Comparison of ENCODE assay signal across 8 mouse cellular contexts in genomic region chr2:156873629-156874028, GRCm38 (mm10). TPM values are rescaled to one million over a fixed set of nuclear protein-coding genes. Genes with fewer than 3 reads are reported as not detected.
DNase-seq lines count a peak whose midpoint lies in the region; ATAC-seq lines count a peak whose summit lies in the region.

No protein-coding gene starts in this region.

- H3K9ac ChIP-seq in liver, embryonic 11.5 days (ENCODE audit: low read depth, low read length), result no peak overlapping the region; the same call in 1 of the 2 replicates

- no peaks in the 10 kb centered on the region for H3K27me3 ChIP-seq in liver, embryonic 11.5 days (replicated peaks; ENCODE audit: control insufficient read depth, insufficient read depth, low read length)

- H3K9me3 ChIP-seq in liver, embryonic 11.5 days (ENCODE audit: control insufficient read depth, low read length), result no peaks in the 10 kb centered on the region

- peaks cover 43% of the 10 kb centered on the region for H3K36me3 ChIP-seq in liver, embryonic 11.5 days (ENCODE audit: control insufficient read depth, insufficient read depth, low read length)

- 37% methylated on average over 5 of the region's 5 CpGs for WGBS in liver, embryonic 11.5 days

- no peak overlapping the region for H3K4me3 ChIP-seq in liver, embryonic 11.5 days (ENCODE audit: low read depth, low read length)

- peak; percentile 23 to 28 for DNase-seq in adrenal gland, adult 18-20 months (ENCODE audit: low spot score in 2 of 2)
- no peak for DNase-seq in adrenal gland, postnatal 4 days (ENCODE audit: low spot score in 2 of 2)
- DNase-seq in 3T3-L1 (ENCODE audit: low read depth, low spot score), result peak; percentile 89
- DNase-seq in adrenal gland, postnatal 36 days, result peak; percentile 26 to 55
- DNase-seq in embryo, embryonic 9.5 days (ENCODE audit: extremely low spot score), result peak; percentile 72
- peak; percentile 58 for DNase-seq in liver, embryonic 11.5 days (ENCODE audit: low spot score)
- peak; percentile 50 for DNase-seq in retina, adult 2 months (ENCODE audit: low read depth, low spot score)

- no peak overlapping the region for H3K27ac ChIP-seq in liver, embryonic 11.5 days (ENCODE audit: low read depth, low read length)

- peaks cover 23% of the 10 kb centered on the region for H3K4me1 ChIP-seq in liver, embryonic 11.5 days (replicated peaks; ENCODE audit: control insufficient read depth, insufficient read depth, low read length)

- 0 out of 4 replicates have a peak, but pooled peaks have one; percentile 34 for ATAC-seq in hematopoietic stem cell, adult 5-6 weeks (replicated peaks in 1 of 2; ENCODE audit: insufficient read depth in 1 of 2, low FRiP score in 2 of 2, low TSS enrichment in 1 of 2, low read depth in 1 of 2, poor library complexity in 2 of 2, severe bottlenecking in 2 of 2)
- ATAC-seq in liver, embryonic 11.5 days (replicated peaks; ENCODE audit: low FRiP score), result peak; percentile 65

- H3K4me2 ChIP-seq in liver, embryonic 11.5 days, result no peak overlapping the region

RNA-seq across cellular contexts. Expression of gene Rab5if, which starts 10.7 kb away (rescaled TPM):
- total RNA-seq in adrenal gland, adult 18-20 months (2021), result 100 to 1,000 TPM; 223 to 330 TPM
- 100 to 1,000 TPM; 190 to 203 TPM for total RNA-seq in adrenal gland, postnatal 4 days (2021)
- 100 to 1,000 TPM; 244 to 346 TPM for total RNA-seq in adrenal gland, postnatal 36 days (2021)
- total RNA-seq in hematopoietic stem cell, adult 5-6 weeks (2017), result 138 TPM in 2 replicates
- polyA plus RNA-seq in liver, embryonic 11.5 days (2014; fragmentation: Nextera tagmentation; extraction: Ambion mirVana), result 247 and 278 TPM in 2 replicates

RNA-seq across cellular contexts. Expression of gene Sla2, which starts 13.4 kb away (rescaled TPM):
- under 1 TPM in 1 of 2 experiments, not detected in 1; 0.22 TPM for total RNA-seq in adrenal gland, adult 18-20 months (2021)
- total RNA-seq in adrenal gland, postnatal 4 days (2021), result not detected
- total RNA-seq in adrenal gland, postnatal 36 days (2021), result not detected
- total RNA-seq in hematopoietic stem cell, adult 5-6 weeks (2017), result 9.8 and 11.2 TPM in 2 replicates
- 11.6 and 11.9 TPM in 2 replicates for polyA plus RNA-seq in liver, embryonic 11.5 days (2014; fragmentation: Nextera tagmentation; extraction: Ambion mirVana)

RNA-seq across cellular contexts. Expression of gene 4930518I15Rik, which starts 15.9 kb away (rescaled TPM):
- 1 to 10 TPM; 2.5 to 3.8 TPM for total RNA-seq in adrenal gland, adult 18-20 months (2021)
- 1 to 10 TPM; 4.3 to 5.2 TPM for total RNA-seq in adrenal gland, postnatal 4 days (2021)
- 1 to 10 TPM; 1.4 to 3.2 TPM for total RNA-seq in adrenal gland, postnatal 36 days (2021)
- 0.65 TPM in 1 of 2 replicates, not detected in the other for total RNA-seq in hematopoietic stem cell, adult 5-6 weeks (2017)
- polyA plus RNA-seq in liver, embryonic 11.5 days (2014; fragmentation: Nextera tagmentation; extraction: Ambion mirVana), result 3.6 and 5.1 TPM in 2 replicates

RNA-seq across cellular contexts. Expression of gene Tgif2, which starts 33.8 kb away (rescaled TPM):
- total RNA-seq in adrenal gland, adult 18-20 months (2021), result 1 to 10 TPM; 2.0 to 2.1 TPM
- total RNA-seq in adrenal gland, postnatal 4 days (2021), result 10 to 100 TPM; 23.0 to 25.1 TPM
- total RNA-seq in adrenal gland, postnatal 36 days (2021), result 1 to 10 TPM; 3.9 to 4.4 TPM
- total RNA-seq in hematopoietic stem cell, adult 5-6 weeks (2017), result 31.6 and 42.0 TPM in 2 replicates
- polyA plus RNA-seq in liver, embryonic 11.5 days (2014; fragmentation: Nextera tagmentation; extraction: Ambion mirVana), result 33.3 and 40.0 TPM in 2 replicates

Comparison
In these comparisons a context has a peak if more than half of its experiments do, and no peak if none do; other contexts are left out.
1. DNase-seq: peak in adrenal gland, adult 18-20 months (2 of 2), 3T3-L1 (single experiment), adrenal gland, postnatal 36 days (2 of 2), embryo, embryonic 9.5 days (single experiment), liver, embryonic 11.5 days (single experiment) and retina, adult 2 months (single experiment); none in adrenal gland, postnatal 4 days (0 of 2).